Mouse (Mus musculus): ENCODE measurements around the gene A530016L24Rik. TPM values are rescaled to one million over a fixed set of nuclear protein-coding genes. Genes with fewer than 3 reads are reported as not detected.

The A530016L24Rik gene
- polyA plus RNA-seq, 1 experiment from 2014 or later: not detected

DNA sequence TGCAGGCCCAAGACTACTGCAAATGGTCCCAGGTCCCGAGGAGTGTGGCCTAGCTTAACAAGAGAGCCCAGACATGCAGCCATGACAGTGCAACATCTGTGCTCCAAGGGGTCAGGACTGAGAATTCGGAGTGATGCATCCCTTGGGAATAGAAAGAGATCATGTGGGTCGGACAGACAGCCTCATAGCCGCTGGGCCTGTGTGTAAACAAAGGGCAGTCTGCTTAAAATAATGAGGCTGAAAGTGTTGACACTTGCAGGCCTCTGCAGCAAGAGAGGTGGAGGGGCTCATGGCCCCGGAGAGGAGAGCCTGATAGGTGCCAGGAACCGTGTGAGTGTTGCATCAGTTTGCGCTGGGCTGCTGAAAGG, 21.1 kb downstream of the A530016L24Rik start:
- peak overlapping the region; percentile 42 for H3K4me2 ChIP-seq
- peaks cover 8% of the 10 kb centered on the region for H3K4me1 ChIP-seq (ENCODE audit: control insufficient read depth, insufficient read depth, low read length)
- H3K27me3 ChIP-seq (ENCODE audit: control insufficient read depth, insufficient read depth, low read length): peaks cover 19% of the 10 kb centered on the region
- peak overlapping the region; percentile 26; the same call in 1 of the 2 replicates for H3K27ac ChIP-seq (ENCODE audit: low read depth, low read length)
- WGBS: 31% methylated on average over 7 of the region's 7 CpGs
- ATAC-seq (ENCODE audit: low FRiP score) (peak; percentile 51; the same call in 1 of the 2 replicates), DNase-seq (ENCODE audit: low spot score, missing footprints) (no peak)
- H3K9ac ChIP-seq (ENCODE audit: low read length): no peak overlapping the region
- peak overlapping the region; percentile 24 for H3K4me3 ChIP-seq (ENCODE audit: low read depth, low read length)
- H3K9me3 ChIP-seq (ENCODE audit: control insufficient read depth, low read length): no peaks in the 10 kb centered on the region
- no peaks in the 10 kb centered on the region for H3K36me3 ChIP-seq (ENCODE audit: control insufficient read depth, insufficient read depth, low read length)

DNA sequence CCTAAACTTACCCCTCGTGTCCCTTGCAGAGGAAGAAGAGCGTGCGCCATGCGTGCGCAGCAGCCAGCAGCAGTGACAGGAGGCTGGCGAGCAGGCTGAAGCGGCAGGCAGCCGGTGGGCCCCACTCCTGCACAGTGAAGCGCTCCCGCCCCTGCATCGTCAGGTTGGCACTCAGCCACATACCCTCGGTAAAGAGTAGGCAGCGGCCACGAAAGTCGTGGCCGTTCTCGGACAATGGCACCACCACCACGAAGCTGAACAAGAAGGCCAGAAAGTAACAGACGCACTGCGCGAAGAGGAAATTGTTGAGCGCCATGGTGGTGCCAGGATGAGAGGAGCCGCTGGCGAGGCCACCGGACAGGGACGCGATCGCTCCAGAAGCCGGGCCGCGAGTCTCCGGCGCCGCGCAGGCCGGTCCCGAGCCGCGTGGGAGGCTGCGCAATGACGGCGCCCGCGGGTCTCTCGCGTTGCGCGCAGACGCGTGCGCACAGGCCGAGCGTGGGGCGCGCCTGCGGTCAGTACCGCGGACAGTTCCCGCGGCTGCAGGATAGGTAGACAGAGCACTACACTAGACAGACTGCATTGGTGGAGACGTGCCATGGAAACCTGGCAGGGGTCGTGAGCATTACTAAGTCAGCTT, 21.6 kb downstream of the A530016L24Rik start:
- H3K4me1 ChIP-seq (ENCODE audit: control insufficient read depth, insufficient read depth, low read length): peaks cover 8% of the 10 kb centered on the region
- peak; percentile 92 for DNase-seq (ENCODE audit: low spot score, missing footprints)
- H3K9ac ChIP-seq (ENCODE audit: low read length): no peak overlapping the region; the same call in 1 of the 2 replicates

DNA sequence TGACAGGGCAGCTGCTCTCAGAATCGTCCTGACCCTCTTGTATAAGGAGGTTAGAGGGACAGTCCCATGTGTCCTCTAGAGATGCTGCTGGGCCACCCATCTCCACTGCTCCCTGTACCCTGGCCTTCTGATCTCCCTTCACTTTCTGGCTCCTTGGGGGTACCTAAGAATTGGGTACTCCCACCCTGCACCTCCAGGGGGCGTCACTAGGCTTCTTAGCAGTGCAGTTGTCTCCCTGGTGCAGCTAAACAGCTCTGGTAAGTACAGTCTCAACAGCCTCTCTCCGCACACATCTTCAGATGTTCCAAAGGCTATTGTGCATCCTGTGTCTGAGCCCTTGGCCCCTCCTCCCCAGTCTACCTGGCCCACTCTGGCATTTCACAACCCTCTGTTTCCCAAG, 25.6 kb downstream of the A530016L24Rik start:
- no peaks in the 10 kb centered on the region for H3K9me3 ChIP-seq (ENCODE audit: control insufficient read depth, low read length)
- no peak for ATAC-seq (ENCODE audit: low FRiP score)
- no peaks in the 10 kb centered on the region for H3K36me3 ChIP-seq (ENCODE audit: control insufficient read depth, insufficient read depth, low read length)
- no peak overlapping the region for H3K4me2 ChIP-seq
- H3K4me3 ChIP-seq (ENCODE audit: low read depth, low read length): no peak overlapping the region
- no peak for DNase-seq (ENCODE audit: low spot score, missing footprints)
- 54% methylated on average over 3 of the region's 3 CpGs for WGBS
- H3K27ac ChIP-seq (ENCODE audit: low read depth, low read length): no peak overlapping the region
- H3K4me1 ChIP-seq (ENCODE audit: control insufficient read depth, insufficient read depth, low read length): peaks cover 21% of the 10 kb centered on the region
- H3K9ac ChIP-seq (ENCODE audit: low read length): no peak overlapping the region
- H3K27me3 ChIP-seq (ENCODE audit: control insufficient read depth, insufficient read depth, low read length): peaks cover 19% of the 10 kb centered on the region

More for the DNA sequence above, 21.6 kb downstream of the A530016L24Rik start:
- Histone ChIP-seq H3K27me3 (ENCODE audit: control insufficient read depth, insufficient read depth, low read length) (peaks cover 19% of the 10 kb centered on the region), H3K36me3 (ENCODE audit: control insufficient read depth, insufficient read depth, low read length) (no peaks in the 10 kb centered on the region), H3K27ac (ENCODE audit: low read depth, low read length) (peak overlapping the region; percentile 26; the same call in 1 of the 2 replicates), H3K9me3 (ENCODE audit: control insufficient read depth, low read length) (no peaks in the 10 kb centered on the region), H3K4me3 (ENCODE audit: low read depth, low read length) (peak overlapping the region; percentile 24), H3K4me2 (peak overlapping the region; percentile 42)
- ATAC-seq (ENCODE audit: low FRiP score): peak; percentile 38; the same call in 1 of the 2 replicates
- 2% methylated on average over 62 of the region's 62 CpGs for WGBS

DNA sequence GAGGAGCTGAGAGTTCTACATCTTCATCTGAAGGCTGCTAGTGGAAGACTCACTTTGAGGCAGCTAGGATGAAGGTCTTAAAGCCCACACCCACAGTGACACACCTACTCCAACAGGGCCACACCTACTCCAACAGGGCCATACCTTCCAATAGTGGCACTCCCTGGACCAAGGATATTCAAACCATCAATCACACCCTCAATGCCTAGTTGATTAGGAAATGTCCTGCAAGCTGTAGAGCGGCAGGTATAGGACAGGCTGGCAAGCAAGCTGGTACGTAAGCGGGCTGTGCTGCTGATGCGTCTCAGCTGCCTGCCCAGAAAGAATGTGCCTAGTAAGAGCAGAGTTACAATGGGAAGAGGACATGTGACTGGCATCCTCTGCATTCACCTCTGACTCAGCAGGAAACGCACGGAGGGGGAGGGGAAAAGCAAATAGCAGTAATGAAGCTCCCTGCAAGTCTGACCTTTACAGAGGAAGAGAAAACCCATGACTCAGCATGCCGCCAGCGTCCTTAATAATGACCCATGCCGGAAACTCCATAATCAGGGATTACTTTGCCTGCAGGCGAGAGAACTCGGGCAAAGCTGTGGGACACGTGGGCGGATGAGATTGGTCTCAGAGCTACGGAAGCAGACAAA, 27.6 kb downstream of the A530016L24Rik start, which contains the start of gene Tmem179:
Gene Tmem179 (minus strand): TSS at position 51 of the 641 bp plus-strand sequence.
- no peak within 1 kb of the TSS for H3K9ac ChIP-seq (ENCODE audit: low read length)
- H3K4me3 ChIP-seq (ENCODE audit: low read depth, low read length): no peak within 1 kb of the TSS
- no peak within 1 kb of the TSS for H3K27ac ChIP-seq (ENCODE audit: low read depth, low read length)
- ATAC-seq (ENCODE audit: low FRiP score) (peak; percentile 64; the same call in 1 of the 2 replicates), DNase-seq (ENCODE audit: low spot score, missing footprints) (peak; percentile 93)
- H3K36me3 ChIP-seq (ENCODE audit: control insufficient read depth, insufficient read depth, low read length): no peaks in the 10 kb centered on the region
- H3K9me3 ChIP-seq (ENCODE audit: control insufficient read depth, low read length): no peaks in the 10 kb centered on the region
- H3K27me3 ChIP-seq (ENCODE audit: control insufficient read depth, insufficient read depth, low read length): peaks cover 4% of the 10 kb centered on the region; the same call in 1 of the 2 replicates
- no peak within 1 kb of the TSS; the same call in 1 of the 2 replicates for H3K4me2 ChIP-seq
- peaks cover 15% of the 10 kb centered on the region; the same call in 1 of the 2 replicates for H3K4me1 ChIP-seq (ENCODE audit: control insufficient read depth, insufficient read depth, low read length)
- 13% methylated on average over 14 of the region's 14 CpGs for WGBS

DNA sequence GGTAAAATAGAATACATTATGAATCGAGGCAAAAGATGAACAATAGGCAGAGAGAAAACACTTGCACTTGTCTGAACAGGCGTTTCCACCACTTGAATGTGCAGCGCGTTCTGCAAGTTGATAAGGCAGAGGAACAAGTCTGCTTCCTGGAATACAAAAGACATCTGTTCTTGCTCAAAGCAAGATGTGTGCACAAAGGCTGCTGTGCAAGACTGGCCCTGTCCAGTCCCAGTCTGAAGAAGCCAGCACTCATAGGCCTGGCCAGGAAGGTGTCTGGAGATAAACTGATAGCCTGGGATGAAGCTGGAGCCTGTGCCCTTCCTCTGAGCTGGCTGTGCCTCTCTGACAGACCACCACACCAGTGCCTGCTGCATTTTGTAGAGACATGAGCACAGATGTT, 28.9 kb downstream of the A530016L24Rik start:
- no peak overlapping the region for H3K4me2 ChIP-seq
- 55% methylated on average over 4 of the region's 4 CpGs for WGBS
- no peaks in the 10 kb centered on the region for H3K36me3 ChIP-seq (ENCODE audit: control insufficient read depth, insufficient read depth, low read length)
- DNase-seq (ENCODE audit: low spot score, missing footprints) (no peak), ATAC-seq (ENCODE audit: low FRiP score) (0 out of 2 replicates have a peak, but pooled peaks have one; percentile 38)
- no peaks in the 10 kb centered on the region for H3K27me3 ChIP-seq (ENCODE audit: control insufficient read depth, insufficient read depth, low read length)
- H3K4me1 ChIP-seq (ENCODE audit: control insufficient read depth, insufficient read depth, low read length): peaks cover 15% of the 10 kb centered on the region; the same call in 1 of the 2 replicates
- no peak overlapping the region for H3K4me3 ChIP-seq (ENCODE audit: low read depth, low read length)
- H3K27ac ChIP-seq (ENCODE audit: low read depth, low read length): no peak overlapping the region
- H3K9ac ChIP-seq (ENCODE audit: low read length): 0 out of 2 replicates have a peak overlapping the region, but pooled peaks have one; percentile 30
- H3K9me3 ChIP-seq (ENCODE audit: control insufficient read depth, low read length): no peaks in the 10 kb centered on the region

DNA sequence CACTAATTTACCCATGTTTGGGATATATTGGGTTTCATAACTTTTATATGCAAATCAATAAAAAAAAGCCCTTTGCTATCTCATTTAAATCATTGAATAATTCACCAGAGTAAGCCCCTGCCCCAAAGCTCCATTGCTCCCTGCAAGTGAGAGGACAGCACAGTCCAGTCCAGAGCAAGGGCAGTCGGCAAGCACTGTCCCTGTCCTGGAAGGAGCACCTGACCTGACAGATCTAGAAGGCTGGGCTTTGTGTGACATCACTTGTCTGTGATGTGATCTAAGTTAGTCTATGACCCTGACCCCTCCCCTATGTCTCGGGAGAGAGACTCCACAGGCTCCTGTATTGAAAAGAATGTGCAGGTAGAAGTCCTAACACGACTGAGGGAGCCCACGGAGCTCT, 44.5 kb downstream of the A530016L24Rik start:
- Histone ChIP-seq H3K4me3 (ENCODE audit: low read depth, low read length) (no peak overlapping the region), H3K4me2 (no peak overlapping the region), H3K27ac (ENCODE audit: low read depth, low read length) (no peak overlapping the region), H3K9ac (ENCODE audit: low read length) (no peak overlapping the region), H3K36me3 (ENCODE audit: control insufficient read depth, insufficient read depth, low read length) (no peaks in the 10 kb centered on the region), H3K27me3 (ENCODE audit: control insufficient read depth, insufficient read depth, low read length) (no peaks in the 10 kb centered on the region), H3K4me1 (ENCODE audit: control insufficient read depth, insufficient read depth, low read length) (no peaks in the 10 kb centered on the region), H3K9me3 (ENCODE audit: control insufficient read depth, low read length) (no peaks in the 10 kb centered on the region)
- ATAC-seq (ENCODE audit: low FRiP score): no peak
- 76% methylated on average over 4 of the region's 4 CpGs for whole genome bisulfite sequencing
- DNase-seq (ENCODE audit: low spot score, missing footprints): no peak

DNA sequence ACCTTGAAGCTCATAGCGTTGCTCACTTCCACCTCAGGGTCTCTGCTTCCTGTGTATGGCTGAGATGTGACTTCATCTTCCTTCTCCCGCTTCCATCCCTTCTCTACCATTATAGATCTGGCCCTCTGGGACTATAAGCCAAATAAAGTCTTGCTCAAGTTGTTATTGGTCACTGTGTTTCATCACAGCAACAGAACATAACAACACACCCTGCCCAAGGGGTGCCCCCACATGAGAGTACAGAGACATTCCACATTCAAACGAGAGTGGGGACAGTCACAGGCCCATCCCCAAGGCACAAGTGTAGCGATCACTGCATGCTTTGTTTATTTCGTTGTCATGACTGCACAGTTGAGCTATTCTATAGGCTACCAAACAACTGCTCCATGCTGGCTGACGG, 48.0 kb downstream of the A530016L24Rik start:
- Histone ChIP-seq H3K9ac (ENCODE audit: low read length) (no peak overlapping the region), H3K4me2 (no peak overlapping the region), H3K4me1 (ENCODE audit: control insufficient read depth, insufficient read depth, low read length) (peaks cover 18% of the 10 kb centered on the region), H3K27me3 (ENCODE audit: control insufficient read depth, insufficient read depth, low read length) (no peaks in the 10 kb centered on the region), H3K4me3 (ENCODE audit: low read depth, low read length) (no peak overlapping the region), H3K27ac (ENCODE audit: low read depth, low read length) (no peak overlapping the region), H3K9me3 (ENCODE audit: control insufficient read depth, low read length) (no peaks in the 10 kb centered on the region), H3K36me3 (ENCODE audit: control insufficient read depth, insufficient read depth, low read length) (no peaks in the 10 kb centered on the region)
- 87% methylated on average over 6 of the region's 6 CpGs for WGBS
- DNase-seq (ENCODE audit: low spot score, missing footprints) (no peak), ATAC-seq (ENCODE audit: low FRiP score) (no peak)

DNA sequence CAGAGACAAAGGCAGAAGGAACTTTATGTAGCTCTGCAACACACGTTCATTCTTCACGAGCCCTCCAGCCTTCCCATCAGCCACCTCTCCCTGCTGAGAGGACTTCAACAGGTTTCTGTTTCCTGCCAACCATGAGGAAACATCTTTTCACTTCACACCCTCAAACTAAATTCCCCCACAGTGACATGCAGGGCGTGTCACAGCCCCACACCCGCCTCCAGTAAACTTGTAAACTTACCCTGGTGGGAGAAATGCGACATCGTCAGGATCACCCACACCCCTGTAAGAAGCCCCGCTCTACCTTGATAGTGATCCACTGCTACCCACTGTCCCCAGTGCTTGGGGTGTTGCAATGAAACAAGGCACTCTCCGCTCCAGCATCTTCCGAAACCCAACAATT, 49.1 kb downstream of the A530016L24Rik start:
- Histone ChIP-seq H3K36me3 (ENCODE audit: control insufficient read depth, insufficient read depth, low read length) (no peaks in the 10 kb centered on the region), H3K4me3 (ENCODE audit: low read depth, low read length) (no peak overlapping the region), H3K27me3 (ENCODE audit: control insufficient read depth, insufficient read depth, low read length) (no peaks in the 10 kb centered on the region), H3K9ac (ENCODE audit: low read length) (no peak overlapping the region), H3K9me3 (ENCODE audit: control insufficient read depth, low read length) (no peaks in the 10 kb centered on the region), H3K4me2 (no peak overlapping the region), H3K4me1 (ENCODE audit: control insufficient read depth, insufficient read depth, low read length) (peaks cover 24% of the 10 kb centered on the region), H3K27ac (ENCODE audit: low read depth, low read length) (no peak overlapping the region)
- WGBS: 94% methylated on average over 9 of the region's 9 CpGs
- no peak for ATAC-seq (ENCODE audit: low FRiP score)
- no peak for DNase-seq (ENCODE audit: low spot score, missing footprints)

DNA sequence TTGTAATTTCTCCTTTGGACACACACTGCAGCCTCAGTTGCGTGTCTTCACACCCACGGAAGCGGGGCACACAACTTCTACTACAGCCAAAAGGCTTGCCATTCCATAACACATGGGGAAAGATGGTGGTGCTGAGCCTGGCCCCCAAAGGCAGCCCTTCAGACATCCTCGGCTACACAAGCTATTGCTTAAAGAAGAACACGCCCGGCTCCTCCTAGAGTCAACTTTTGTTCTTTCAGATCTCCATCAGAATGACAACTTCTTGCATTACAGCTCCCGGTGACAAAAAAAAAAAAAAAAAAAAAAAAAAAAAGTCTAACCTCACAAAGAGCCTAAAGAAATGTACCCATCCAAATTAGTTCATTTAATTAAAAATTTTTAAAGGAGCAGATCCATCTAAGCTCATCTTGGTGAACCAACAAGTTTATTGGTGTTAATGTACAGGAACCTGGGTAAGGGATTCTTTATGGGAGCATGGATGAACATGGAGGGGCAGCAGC, 50.3 kb downstream of the A530016L24Rik start:
- H3K9ac ChIP-seq (ENCODE audit: low read length): no peak overlapping the region
- H3K27ac ChIP-seq (ENCODE audit: low read depth, low read length): no peak overlapping the region
- no peaks in the 10 kb centered on the region for H3K27me3 ChIP-seq (ENCODE audit: control insufficient read depth, insufficient read depth, low read length)
- no peaks in the 10 kb centered on the region for H3K9me3 ChIP-seq (ENCODE audit: control insufficient read depth, low read length)
- H3K4me2 ChIP-seq: no peak overlapping the region
- peaks cover 24% of the 10 kb centered on the region for H3K4me1 ChIP-seq (ENCODE audit: control insufficient read depth, insufficient read depth, low read length)
- WGBS: 90% methylated on average over 7 of the region's 7 CpGs
- DNase-seq (ENCODE audit: low spot score, missing footprints) (no peak), ATAC-seq (ENCODE audit: low FRiP score) (no peak)
- H3K4me3 ChIP-seq (ENCODE audit: low read depth, low read length): no peak overlapping the region
- no peaks in the 10 kb centered on the region for H3K36me3 ChIP-seq (ENCODE audit: control insufficient read depth, insufficient read depth, low read length)

Data from midbrain, embryonic 11.5 days (tissue).